Mouse (Mus musculus): ENCODE measurements around the gene Usp31. TPM values are rescaled to one million over a fixed set of nuclear protein-coding genes. Genes with fewer than 3 reads are reported as not detected.
A peak's percentile ranks its signal among the peaks of the same experiment; 100 is the strongest.

Usp31 gene
- 10 to 100 TPM; 36.3 to 38.1 TPM for total RNA-seq (2021)

DNA sequence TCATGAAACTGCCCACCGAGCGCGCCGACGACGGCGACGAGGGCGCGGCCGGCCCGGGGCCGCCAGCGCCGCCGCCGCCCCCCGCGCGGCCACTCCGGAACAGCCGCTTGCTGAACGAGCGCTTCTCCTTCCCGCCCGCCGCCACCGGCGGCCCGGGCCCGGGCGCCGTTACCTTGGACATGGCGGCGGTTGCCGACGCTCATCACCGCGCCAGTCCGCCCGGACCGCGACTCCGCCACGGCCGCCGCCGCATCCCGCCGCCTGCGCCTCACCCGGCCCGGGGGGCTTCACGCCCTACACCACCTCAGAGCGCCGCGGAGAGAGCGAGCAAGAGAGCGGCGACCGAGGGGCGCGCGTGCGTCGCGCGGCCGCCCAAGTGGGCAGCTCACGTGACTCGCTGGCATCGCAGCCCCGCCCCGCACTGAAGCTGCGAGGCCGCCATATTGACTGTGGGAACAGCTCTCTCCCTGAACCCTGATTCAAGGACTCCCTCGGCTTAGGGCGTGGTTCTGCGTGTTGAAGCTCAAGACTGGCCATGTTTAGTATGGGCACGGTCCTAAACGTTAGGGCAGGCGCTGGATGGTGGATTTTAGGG is at the start of gene Usp31:
Gene Usp31 (minus strand): TSS at position 181 of the 595 bp plus-strand sequence.
- peak; percentile 96 for DNase-seq
- intact Hi-C loops (cut with DNase I): no loop called here

DNA sequence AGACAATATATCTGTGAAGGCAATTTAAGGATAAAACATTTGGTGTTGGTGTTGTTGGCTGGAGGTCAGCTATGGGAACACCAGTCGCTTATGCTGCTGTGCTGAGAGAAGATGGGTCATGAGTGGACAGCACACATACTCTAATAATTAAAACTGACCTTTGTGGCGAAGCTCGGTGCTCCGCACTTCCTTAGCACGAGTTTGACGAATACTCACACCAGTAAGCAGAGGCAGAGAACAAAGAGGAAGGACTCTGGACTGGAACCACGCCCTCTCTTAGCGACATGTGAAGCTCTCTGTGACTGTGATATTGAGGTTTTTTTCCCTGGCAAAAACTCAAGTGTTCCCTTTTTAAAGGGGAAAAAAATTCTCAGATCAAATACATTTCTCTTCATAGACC is 47.7 kb upstream of the Usp31 start:
- no peak for DNase-seq
- intact Hi-C loops (cut with DNase I): no loop called here

DNA sequence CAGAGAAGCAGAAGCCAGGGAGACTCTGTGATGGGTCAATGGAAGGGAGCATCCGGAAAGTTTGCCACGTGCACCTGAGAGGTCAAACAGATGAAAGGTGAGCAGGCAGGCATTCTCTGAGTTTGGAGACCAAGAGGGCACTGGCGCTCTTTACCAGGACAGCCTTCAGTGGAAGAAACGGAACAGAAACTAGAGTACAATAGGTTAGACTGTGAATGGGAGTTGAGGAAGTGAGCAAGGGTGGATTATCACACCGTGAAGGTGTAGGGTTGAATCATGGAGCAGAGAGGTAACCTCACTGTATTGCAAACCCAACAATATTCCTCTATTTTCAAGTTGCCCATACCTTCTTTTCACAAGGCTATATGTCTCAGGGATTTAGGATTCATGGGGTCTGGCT is 43.2 kb upstream of the Usp31 start:
- intact Hi-C loops (cut with DNase I): no loop called here
- no peak for DNase-seq

DNA sequence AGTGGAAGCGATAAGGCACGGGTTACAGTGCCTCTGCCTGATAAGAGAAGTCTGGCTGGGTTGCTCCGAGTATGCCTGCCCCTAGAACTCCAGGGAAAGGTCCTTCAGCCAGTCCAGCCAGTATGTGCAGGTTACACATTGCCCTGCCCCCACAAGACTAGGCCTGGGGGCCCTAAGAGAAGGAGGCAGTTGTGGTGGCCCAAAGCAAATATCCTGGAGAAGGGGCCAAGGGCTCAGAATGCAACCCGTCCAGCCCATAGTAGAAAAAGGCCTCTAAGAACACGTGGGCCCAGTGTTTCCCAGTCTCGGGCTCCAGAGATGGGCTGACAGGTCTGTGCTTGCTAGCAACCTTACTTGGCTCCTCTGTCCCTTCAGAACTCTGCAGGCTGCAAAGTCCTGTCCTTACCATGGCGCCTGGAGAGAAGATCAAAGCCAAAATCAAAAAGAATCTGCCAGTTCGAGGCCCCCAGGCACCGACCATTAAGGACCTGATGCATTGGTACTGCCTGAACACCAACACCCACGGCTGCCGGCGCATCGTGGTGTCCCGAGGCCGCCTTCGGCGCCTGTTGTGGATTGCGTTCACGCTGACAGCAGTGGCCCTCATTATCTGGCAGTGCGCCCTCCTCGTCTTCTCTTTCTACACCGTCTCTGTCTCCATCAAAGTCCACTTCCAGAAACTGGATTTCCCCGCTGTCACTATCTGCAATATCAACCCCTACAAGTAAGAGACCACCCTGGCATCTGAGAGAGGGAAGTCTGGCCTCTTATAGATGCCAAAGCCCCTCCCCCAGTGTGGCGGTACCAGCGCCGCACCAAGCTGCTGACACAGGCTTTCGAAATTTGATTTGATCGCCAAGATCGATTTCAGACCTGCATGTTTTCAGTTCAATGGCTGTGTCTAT is 30.7 kb upstream of the Usp31 start:
- peak; percentile 17 for DNase-seq
- intact Hi-C loops (cut with DNase I): no loop called here

DNA sequence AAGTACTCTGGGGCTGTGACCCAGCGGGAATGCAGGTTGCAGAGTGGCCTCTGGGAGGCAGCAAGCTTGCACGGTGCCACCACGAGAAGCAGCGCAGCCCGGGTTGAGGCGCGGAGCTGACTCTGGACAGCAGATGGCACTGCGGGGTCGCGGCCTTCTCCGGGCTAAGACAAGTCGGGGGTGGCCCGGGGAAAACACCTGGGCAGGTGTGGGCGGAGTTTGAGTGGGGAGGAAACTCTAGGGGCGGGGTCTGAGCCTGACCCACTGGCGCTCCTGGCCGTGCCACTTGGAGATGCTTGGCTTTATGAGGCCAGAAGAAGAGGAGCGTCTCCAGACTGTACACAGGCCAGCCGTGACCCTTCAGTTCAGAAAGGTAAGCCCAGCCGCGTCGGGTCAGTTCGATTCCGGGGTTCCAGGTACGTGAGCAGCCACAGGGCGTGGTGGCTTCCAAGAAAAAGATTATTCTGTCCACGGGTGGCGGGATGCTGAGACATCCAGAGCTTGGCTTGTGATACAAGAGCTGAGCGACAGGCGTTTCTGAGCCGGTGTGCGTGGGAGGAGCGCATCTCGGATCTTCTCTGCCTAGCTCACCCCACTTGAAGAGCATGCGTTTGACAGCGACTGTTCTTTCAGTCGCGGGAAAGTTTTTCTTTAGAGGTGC is 27.2 kb upstream of the Usp31 start, which contains the start of gene Scnn1g:
Gene Scnn1g (plus strand): TSS at position 309 of the 661 bp plus-strand sequence.
- DNase-seq: peak; percentile 91
- intact Hi-C loops (cut with DNase I): loop anchor here (2.0 kb wide), 1 partner anchor 230 kb away; no protein-coding TSS in a partner anchor

DNA sequence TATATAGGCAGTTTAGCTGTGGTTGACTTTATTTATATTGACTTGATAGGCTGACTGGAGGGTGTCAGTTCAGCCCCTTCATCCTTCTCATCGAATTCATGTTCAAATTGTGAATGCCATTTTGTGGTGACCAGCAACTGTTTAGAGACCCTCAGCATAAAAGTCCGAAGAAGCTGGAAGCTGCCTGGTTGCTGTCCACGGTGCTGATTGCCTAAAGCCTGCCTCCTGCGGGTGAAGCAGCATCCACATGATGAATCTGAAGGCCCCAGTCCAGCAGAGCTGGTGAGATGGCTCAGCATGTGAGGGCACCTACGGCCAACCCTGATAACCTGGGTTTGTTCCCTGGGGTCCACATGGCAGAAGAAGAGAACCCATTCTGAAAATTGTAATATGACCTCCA is 23.2 kb upstream of the Usp31 start:
- peak; percentile 21 for DNase-seq
- intact Hi-C loops (cut with DNase I): no loop called here

DNA sequence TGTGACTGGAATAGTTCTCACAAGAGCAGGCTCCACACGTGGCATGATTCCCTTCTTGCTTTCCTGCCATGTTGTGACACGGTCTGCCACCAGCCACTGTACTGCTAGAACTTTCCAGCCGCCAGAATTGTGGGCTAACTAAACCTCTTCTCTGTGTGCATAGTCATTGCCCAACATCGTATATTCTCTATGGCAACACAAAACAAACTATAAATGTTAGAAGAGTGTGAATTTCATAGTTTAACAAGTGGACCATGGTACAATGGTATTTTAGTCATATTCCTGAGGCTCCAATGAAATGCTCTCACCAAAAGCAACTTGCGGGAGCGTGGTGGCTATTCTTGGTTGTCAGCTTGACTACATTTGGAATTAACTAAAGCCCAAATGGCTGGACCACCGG is 10.0 kb upstream of the Usp31 start:
- intact Hi-C loops (cut with DNase I): no loop called here
- DNase-seq: no peak

DNA sequence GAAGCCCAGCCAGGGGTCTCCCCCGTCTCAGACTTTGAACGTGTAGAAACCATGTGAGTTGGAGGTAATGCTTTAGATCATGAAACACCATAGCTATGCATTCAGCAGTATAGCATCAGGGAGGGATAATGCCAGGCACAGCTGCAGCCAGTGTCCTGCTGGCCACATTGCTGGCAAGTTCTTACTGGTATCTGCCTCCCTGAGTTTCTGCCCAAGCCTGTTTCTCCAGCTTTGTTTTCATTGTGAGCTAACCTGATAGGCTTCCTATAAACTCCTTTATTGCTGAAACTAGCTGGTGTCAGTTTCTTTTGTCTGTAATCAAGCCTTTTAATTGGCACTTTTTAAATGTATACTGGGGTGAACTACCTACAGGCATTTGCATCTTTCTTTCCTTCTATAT is 4.1 kb upstream of the Usp31 start:
- no peak for DNase-seq
- intact Hi-C loops (cut with DNase I): no loop called here

DNA sequence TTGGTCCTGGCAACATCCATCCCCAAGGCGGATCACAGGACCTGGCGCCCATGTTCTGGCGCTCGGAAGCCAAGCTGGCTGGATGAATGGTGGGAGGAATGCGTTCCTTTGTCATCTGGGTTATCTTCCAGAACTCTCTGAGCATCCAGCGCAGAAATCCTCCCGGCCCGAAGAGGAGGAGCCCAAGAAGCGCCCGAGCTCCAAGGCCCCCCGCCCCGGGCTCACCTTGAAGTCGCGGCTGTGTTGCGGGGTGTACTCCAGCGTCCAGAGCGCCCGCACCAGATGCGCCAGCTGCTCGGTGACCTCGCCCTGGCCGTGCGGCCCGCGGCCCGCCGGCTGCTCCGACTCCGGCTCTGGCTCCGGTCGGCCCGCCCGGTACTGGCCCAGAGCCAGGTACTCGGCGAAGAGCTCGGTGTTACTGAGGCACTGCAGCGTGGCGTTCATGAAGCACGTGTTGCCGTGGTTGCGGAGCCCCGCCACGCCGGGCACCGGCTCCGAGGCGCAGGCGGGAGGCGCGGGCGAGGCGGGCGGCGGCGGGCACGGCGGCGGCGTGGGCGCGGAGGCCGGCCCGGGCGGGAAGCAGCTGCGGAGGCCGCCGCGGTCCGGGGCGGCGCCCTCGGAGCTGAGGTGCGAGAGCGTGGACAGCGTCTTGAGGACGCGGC is 511 bp downstream of the Usp31 start:
- DNase-seq: peak; percentile 57
- intact Hi-C loops (cut with DNase I): no loop called here

DNA sequence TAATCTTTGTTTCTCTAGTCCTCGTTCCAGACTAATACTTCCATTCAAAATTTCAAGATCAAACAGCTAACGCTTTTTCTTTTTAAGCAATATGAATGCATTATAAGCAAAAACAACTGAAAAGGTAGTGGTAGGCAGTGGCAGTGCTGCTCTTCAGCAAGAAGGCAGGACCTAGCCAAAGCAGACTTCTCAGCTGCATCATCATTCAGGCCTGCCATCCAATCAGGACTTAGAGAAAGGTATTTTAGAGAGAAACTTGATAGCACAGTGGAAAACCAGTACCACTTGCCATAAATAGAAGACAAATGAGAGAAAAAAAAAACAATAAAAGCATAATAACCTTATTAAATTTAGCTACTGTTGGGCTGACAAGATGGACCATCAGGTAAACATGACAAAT is 2.0 kb downstream of the Usp31 start:
- DNase-seq: no peak
- intact Hi-C loops (cut with DNase I): no loop called here

DNA sequence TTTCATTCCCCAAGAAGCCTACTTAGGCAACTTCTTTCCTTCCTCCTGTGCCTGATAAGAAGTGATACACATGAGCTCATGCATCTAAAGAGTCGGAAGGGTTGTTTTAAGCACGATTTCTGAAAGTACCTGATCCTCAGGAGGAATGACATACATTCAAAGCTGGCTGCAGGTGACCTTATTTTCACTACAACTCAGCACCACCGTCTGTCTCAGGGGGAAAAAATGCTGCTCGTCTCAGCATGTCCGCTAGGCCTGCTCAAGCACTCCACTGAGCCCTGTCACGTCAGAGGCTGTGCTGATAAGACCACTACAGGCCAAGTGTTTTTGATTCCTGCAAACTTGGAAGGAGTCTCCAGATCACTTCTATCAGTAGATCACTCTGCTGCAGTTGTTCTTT is 5.1 kb downstream of the Usp31 start:
- intact Hi-C loops (cut with DNase I): no loop called here

DNA sequence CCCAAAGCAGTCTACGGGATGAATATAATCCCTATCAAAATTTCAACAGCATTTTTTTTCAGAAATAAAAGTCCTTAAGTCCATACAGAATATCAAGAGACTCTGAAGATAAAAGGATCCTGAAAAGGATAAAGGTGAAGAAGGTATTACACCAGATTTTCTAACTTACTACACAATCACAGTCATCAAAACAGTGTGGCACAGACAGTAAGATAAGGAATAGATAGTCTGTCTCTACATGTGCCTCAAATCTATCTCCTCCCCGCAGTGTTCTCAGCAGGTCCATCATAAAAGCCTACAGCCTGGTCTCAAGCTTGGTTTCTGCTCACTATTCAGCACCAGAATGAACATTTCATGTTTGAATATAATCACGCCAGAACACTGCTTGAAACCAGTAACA is 6.6 kb downstream of the Usp31 start:
- no peak for DNase-seq
- intact Hi-C loops (cut with DNase I): no loop called here

More for the DNA sequence above, 5.1 kb downstream of the Usp31 start:
- DNase-seq: no peak

DNA sequence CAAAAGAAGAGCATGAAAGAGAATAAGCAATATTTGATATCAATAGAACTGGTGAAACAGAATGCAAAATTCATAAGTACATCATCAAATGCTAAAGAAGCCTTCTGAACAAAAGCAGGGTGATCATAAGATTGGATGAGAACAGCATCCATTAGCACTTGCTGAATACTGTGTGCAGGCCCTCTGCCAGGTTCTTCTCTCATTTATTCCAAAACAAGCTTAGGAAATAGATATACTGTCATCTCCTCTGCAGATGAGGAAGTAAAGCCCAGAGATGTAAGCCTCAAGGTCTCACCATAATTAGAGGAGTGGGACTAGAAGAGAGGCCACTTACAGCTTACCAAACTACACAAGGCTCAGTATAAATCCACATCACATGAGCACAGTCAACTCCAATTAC is 7.8 kb downstream of the Usp31 start:
- intact Hi-C loops (cut with DNase I): no loop called here
- DNase-seq: no peak

DNA sequence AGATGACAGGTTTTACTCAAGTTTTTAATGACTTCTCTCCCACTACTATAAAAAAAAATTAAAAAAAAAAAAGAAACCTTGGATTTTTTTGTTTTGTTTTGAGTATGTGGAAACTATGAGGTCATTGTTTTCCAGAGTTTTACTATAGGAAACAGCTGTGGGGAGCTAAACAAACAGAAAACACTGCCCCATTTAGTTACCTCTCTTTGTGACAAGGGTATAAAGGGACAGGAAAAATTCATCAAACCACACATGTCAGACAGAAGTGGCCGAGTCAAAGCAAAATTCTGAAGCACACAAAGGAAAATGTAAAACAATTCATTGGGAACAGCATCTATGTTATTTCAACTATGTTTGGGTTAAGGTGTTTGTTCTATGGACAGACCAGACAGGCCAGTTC is 9.5 kb downstream of the Usp31 start:
- intact Hi-C loops (cut with DNase I): no loop called here

DNA sequence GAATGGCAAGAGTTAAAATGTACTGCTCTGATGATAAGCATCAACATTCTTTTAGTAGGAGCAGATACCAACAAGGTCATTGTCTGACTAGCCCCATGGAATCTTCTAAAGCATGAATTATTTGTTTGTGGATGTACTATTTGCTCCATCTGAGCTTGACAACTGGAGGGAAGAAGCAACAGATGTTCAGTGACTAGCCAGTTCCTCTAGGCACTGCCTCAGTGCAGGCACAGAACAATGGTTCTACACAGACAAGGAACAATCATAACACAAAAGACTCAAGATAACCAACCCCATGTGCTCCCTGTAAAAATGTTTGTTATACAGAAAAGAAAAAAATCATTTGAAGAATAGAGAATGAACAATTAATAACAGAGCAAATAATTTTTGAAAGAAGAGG is 9.9 kb downstream of the Usp31 start:
- DNase-seq: no peak
- intact Hi-C loops (cut with DNase I): no loop called here

More for the DNA sequence above, 9.5 kb downstream of the Usp31 start:
- DNase-seq: no peak

DNA sequence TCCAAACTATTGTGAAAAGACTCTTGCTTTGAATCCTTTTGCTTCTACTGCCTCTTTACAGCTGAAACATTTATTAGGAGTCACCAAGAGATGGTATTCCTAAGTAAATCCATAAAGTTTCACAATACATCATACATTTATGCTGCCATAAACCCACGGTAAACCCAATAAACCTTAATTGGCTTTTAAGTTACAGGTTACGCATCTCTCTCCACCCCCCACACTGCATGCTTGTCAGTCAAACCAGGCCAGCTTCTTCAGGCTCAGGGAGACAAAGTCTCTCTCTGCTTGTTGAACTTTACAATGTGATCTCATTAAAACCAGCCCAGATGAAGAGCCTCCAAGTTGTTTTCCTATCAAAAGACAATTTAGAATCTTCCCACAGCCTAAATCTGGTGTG is 15.2 kb downstream of the Usp31 start:
- DNase-seq: no peak
- intact Hi-C loops (cut with DNase I): no loop called here

DNA sequence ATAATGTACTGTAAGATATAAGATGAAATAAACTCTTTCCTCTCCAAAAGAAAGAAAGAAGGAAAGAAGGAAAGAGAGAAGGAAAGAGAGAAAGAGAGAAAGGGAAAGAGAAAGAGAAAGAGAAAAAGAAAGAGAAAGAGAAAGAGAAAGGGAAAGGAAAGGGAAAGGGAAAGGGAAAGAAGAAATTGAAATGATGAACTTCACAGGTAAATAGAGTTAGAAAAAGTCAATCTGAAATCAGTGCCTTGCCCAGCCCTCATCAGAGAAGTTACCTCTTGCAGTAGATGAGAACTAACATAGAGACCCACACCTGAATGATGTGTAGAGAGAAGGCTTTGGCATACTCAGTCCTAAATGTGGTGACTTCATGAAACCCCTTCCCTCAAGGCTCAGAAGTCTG is 17.7 kb downstream of the Usp31 start:
- intact Hi-C loops (cut with DNase I): no loop called here
- no peak for DNase-seq

DNA sequence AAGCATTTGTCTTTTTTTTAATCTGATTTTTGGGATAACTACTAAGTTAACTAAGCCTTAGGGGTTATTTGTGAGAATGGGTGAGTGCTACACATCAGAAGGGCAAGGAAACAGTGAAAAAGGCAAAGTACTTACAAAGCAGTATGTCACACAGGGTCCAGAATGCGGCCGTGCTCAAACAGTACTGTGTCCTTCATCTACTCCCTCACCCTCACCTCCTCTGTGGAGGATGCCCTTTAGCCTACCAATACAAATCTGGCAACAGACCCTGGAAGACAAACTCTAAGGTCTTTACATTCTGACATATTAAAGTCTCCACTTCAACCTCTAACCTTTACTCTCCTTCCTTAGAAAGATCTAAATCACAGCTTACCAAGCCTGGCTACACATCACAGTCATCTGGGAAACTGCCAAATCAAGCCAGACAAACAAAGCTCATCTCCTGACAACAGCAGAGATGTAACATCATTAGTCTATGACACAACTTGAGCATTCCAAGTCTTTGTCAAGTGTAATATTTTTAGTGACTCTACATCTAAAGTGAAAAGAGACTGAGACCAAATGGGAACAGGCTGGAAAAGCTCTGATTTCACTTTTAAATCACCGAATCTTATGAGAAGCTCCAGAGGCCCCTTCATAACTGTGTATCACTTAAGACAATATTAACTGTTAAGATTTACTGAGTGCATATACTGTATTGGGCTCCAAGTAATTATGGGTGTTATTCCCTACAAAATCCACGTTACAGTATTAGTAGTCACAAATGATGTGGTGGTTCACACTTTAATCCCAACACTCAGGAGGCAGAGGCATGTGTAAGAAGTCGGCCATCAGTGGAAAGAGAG is 21.7 kb downstream of the Usp31 start:
- DNase-seq: no peak
- intact Hi-C loops (cut with DNase I): no loop called here

DNA sequence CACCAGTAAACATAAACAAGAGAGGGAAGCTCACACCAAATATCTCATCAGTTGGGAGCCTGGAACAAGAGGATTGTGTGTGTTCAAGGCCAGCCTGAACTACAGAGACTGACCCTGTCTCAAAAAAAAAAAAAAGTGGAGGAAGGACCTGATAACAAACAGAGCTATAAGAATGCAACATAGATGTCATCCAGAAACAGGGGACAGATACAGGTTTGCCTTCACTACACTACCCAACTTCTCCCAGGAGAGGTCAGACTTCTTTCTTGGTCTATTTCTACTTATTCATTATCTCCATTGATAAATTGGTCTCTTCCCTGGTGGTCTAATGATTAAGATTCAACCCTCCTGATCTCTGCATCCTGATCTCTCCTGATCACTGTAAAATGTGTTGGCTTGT is 25.9 kb downstream of the Usp31 start:
- DNase-seq: no peak
- intact Hi-C loops (cut with DNase I): no loop called here

DNA sequence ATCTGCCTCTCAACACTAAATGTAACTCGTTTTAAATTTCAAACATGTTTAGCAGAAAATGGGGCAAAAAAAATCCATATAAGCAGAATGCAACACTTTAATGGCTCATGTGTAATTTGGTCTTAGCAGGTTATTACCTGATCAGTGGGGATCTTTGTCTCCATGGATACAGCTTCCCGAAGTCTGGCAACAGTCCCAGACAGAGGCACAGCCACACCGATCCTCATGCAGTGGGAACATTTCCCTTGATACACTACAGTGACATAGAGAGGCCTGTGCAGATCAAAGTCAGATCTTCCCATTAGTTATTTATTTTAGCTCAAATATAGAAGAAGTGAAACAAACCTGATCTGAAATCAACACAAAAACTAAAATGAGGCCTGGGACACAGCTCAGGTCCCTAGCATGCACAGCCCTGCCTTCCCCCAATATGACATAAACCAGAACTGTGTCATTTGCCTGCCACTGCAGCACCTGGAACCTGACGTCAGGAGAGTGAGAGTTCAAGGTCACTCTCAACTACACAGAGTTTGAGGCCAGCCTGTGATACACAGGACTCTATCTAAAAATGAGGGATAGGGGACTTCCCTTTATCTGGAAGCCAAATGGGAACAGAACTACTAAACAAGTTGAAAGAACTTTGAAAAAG is 29.8 kb downstream of the Usp31 start:
- peak; percentile 49 for DNase-seq

More for the DNA sequence above, 29.8 kb downstream of the Usp31 start:
- intact Hi-C loops (cut with DNase I): no loop called here

All from left cerebral cortex, postnatal 4 days (tissue).